Mouse (Mus musculus): ENCODE results near the gene Kmt2a. TPM values are rescaled to one million over a fixed set of nuclear protein-coding genes. Genes with fewer than 3 reads are reported as not detected.
A peak's percentile ranks its signal among the peaks of the same experiment; 100 is the strongest.

The Kmt2a gene
- polyA plus RNA-seq, 1 experiment = 0.29 TPM

GRCm38 (mm10) chr9:44810316-44810715 lies 70.8 kb downstream of the Kmt2a start:
- peaks cover 97% of the 10 kb centered on the region for H3K36me3 ChIP-seq (ENCODE audit: control insufficient read depth)
- H3K4me3 ChIP-seq (replicated peaks) = no peak overlapping the region
- no peaks in the 10 kb centered on the region for H3K4me1 ChIP-seq (ENCODE audit: control insufficient read depth)
- TF ChIP-seq TAL1 (IDR thresholded peaks at IDR 0.05; ENCODE audit: low read length) = no peak
- TF ChIP-seq GATA1 (IDR thresholded peaks at IDR 0.05; ENCODE audit: low read length) = no peak
- no peaks in the 10 kb centered on the region for H3K27me3 ChIP-seq (ENCODE audit: control insufficient read depth)
- H3K9me3 ChIP-seq (ENCODE audit: control insufficient read depth, low read length) = no peaks in the 10 kb centered on the region

- H3K4me1 ChIP-seq (ENCODE audit: control insufficient read depth) = no peaks in the 10 kb centered on the region
- H3K36me3 ChIP-seq (ENCODE audit: control insufficient read depth) = peaks cover 79% of the 10 kb centered on the region
These were observed 73.3 kb downstream of the Kmt2a start for GRCm38 (mm10) chr9:44807778-44808177.

GRCm38 (mm10) chr9:44807141-44807540 lies 74.0 kb downstream of the Kmt2a start:
- H3K4me1 ChIP-seq (ENCODE audit: control insufficient read depth) = no peaks in the 10 kb centered on the region
- H3K36me3 ChIP-seq (ENCODE audit: control insufficient read depth) = peaks cover 72% of the 10 kb centered on the region
- TF ChIP-seq GATA1 (IDR thresholded peaks at IDR 0.05; ENCODE audit: low read length) = no peak
- no peak for TF ChIP-seq TAL1 (IDR thresholded peaks at IDR 0.05; ENCODE audit: low read length)
- H3K4me3 ChIP-seq (replicated peaks) = no peak overlapping the region
- H3K27me3 ChIP-seq (ENCODE audit: control insufficient read depth) = no peaks in the 10 kb centered on the region
- no peaks in the 10 kb centered on the region for H3K9me3 ChIP-seq (ENCODE audit: control insufficient read depth, low read length)

More at GRCm38 (mm10) chr9:44807778-44808177, 73.3 kb downstream of the Kmt2a start:
- Histone ChIP-seq H3K4me3 (replicated peaks) (no peak overlapping the region), H3K9me3 (ENCODE audit: control insufficient read depth, low read length) (no peaks in the 10 kb centered on the region), H3K27me3 (ENCODE audit: control insufficient read depth) (no peaks in the 10 kb centered on the region)
- no peak for TF ChIP-seq GATA1 (IDR thresholded peaks at IDR 0.05; ENCODE audit: low read length)
- TF ChIP-seq TAL1 (IDR thresholded peaks at IDR 0.05; ENCODE audit: low read length) = no peak

GRCm38 (mm10) chr9:44805536-44805935 lies 75.6 kb downstream of the Kmt2a start:
- peaks cover 13% of the 10 kb centered on the region for H3K27me3 ChIP-seq (ENCODE audit: control insufficient read depth)
- TF ChIP-seq GATA1 (IDR thresholded peaks at IDR 0.05; ENCODE audit: low read length) (no peak), TAL1 (IDR thresholded peaks at IDR 0.05; ENCODE audit: low read length) (no peak)
- peaks cover 57% of the 10 kb centered on the region for H3K36me3 ChIP-seq (ENCODE audit: control insufficient read depth)
- H3K9me3 ChIP-seq (ENCODE audit: control insufficient read depth, low read length) = no peaks in the 10 kb centered on the region
- no peak overlapping the region for H3K4me3 ChIP-seq (replicated peaks)
- no peaks in the 10 kb centered on the region for H3K4me1 ChIP-seq (ENCODE audit: control insufficient read depth)

- Histone ChIP-seq H3K9me3 (ENCODE audit: control insufficient read depth, low read length) (no peaks in the 10 kb centered on the region), H3K36me3 (ENCODE audit: control insufficient read depth) (peaks cover 49% of the 10 kb centered on the region), H3K27me3 (ENCODE audit: control insufficient read depth) (peaks cover 22% of the 10 kb centered on the region), H3K4me3 (replicated peaks) (no peak overlapping the region), H3K4me1 (ENCODE audit: control insufficient read depth) (peaks cover 2% of the 10 kb centered on the region)
- TF ChIP-seq TAL1 (IDR thresholded peaks at IDR 0.05; ENCODE audit: low read length) (no peak), GATA1 (IDR thresholded peaks at IDR 0.05; ENCODE audit: low read length) (no peak)
These were observed 76.4 kb downstream of the Kmt2a start for GRCm38 (mm10) chr9:44804678-44805077.

DNA sequence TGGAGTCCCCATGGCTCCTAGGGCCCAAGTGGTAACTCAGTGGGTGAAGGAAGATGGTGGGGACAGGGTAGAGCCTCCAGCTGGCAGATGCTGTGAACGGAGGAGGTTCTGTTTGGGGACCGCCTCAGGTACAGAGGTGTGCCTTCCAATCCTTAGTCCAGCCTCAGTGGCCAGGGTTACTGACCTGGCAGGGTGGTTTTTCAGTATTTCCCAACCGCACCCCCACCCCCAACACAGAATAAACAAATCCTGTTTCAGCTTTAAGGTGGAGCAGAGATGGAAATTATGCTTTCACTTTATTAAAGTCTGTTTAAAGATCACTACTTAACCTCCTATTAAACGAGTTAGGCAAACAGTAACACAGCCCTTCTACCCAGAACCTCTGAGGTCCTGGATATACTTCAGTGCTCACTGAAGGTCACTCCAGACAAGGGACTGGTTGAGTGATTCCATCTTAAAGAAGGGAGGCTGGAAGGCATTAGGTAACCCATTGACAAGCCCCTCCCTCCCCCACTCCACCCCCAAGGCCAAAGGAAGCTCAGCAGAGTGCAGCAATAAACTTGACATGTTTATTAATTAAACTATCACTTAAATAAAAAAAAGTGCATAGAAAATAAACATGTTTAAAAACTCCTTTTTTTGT lies 78.2 kb downstream of the Kmt2a start, which contains the start of gene Ttc36:
TSS of gene Ttc36 (minus strand) at position 265 of the 643 bp plus-strand sequence.
- H3K27me3 ChIP-seq (ENCODE audit: control insufficient read depth) = peaks cover 39% of the 10 kb centered on the region
- peaks cover 31% of the 10 kb centered on the region for H3K36me3 ChIP-seq (ENCODE audit: control insufficient read depth)
- TF ChIP-seq GATA1 (IDR thresholded peaks at IDR 0.05; ENCODE audit: low read length) (no peak), TAL1 (IDR thresholded peaks at IDR 0.05; ENCODE audit: low read length) (no peak)
- H3K4me1 ChIP-seq (ENCODE audit: control insufficient read depth) = peaks cover 17% of the 10 kb centered on the region
- no peaks in the 10 kb centered on the region for H3K9me3 ChIP-seq (ENCODE audit: control insufficient read depth, low read length)
- peak within 1 kb of the TSS; percentile 42 for H3K4me3 ChIP-seq (replicated peaks)

DNA sequence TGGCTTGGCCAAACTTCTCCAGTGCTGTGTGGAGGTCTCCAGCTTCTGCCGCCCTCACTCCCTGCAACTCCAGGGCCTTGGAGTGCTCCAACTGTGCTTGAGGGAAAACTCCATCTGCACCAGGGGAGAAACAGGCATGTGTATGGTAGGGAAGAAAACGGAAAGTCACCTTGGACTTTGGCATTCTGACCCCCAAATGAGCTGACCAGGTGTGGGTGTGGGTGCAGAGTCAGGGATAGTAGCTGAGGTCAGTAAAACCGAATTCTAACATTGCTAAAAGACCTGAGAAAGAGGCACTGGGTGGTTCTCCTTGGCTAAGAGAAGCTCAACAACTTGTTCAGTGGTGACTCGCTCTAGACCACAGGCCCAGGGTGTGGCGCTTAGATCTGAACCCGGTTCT lies 79.4 kb downstream of the Kmt2a start:
- TF ChIP-seq TAL1 (IDR thresholded peaks at IDR 0.05; ENCODE audit: low read length) (no peak), GATA1 (IDR thresholded peaks at IDR 0.05; ENCODE audit: low read length) (no peak)
- peaks cover 44% of the 10 kb centered on the region for H3K27me3 ChIP-seq (ENCODE audit: control insufficient read depth)

GRCm38 (mm10) chr9:44799958-44800324 lies 81.2 kb downstream of the Kmt2a start:
- peaks cover 48% of the 10 kb centered on the region for H3K27me3 ChIP-seq (ENCODE audit: control insufficient read depth)
- peak overlapping the region; percentile 62 for H3K4me3 ChIP-seq (replicated peaks)
- H3K36me3 ChIP-seq (ENCODE audit: control insufficient read depth) = peaks cover 3% of the 10 kb centered on the region
- H3K4me1 ChIP-seq (ENCODE audit: control insufficient read depth) = peaks cover 17% of the 10 kb centered on the region
- H3K9me3 ChIP-seq (ENCODE audit: control insufficient read depth, low read length) = no peaks in the 10 kb centered on the region
- TF ChIP-seq GATA1 (IDR thresholded peaks at IDR 0.05; ENCODE audit: low read length) (no peak), TAL1 (IDR thresholded peaks at IDR 0.05; ENCODE audit: low read length) (no peak)

More for the DNA sequence above, 79.4 kb downstream of the Kmt2a start:
- Histone ChIP-seq H3K4me3 (replicated peaks) (peak overlapping the region; percentile 42), H3K4me1 (ENCODE audit: control insufficient read depth) (peaks cover 17% of the 10 kb centered on the region), H3K36me3 (ENCODE audit: control insufficient read depth) (peaks cover 19% of the 10 kb centered on the region), H3K9me3 (ENCODE audit: control insufficient read depth, low read length) (no peaks in the 10 kb centered on the region)

- TF ChIP-seq GATA1 (IDR thresholded peaks at IDR 0.05; ENCODE audit: low read length) (no peak), TAL1 (IDR thresholded peaks at IDR 0.05; ENCODE audit: low read length) (no peak)
- Histone ChIP-seq H3K9me3 (ENCODE audit: control insufficient read depth, low read length) (no peaks in the 10 kb centered on the region), H3K4me1 (ENCODE audit: control insufficient read depth) (peaks cover 17% of the 10 kb centered on the region), H3K4me3 (replicated peaks) (peak within 1 kb of the TSS; percentile 62), H3K36me3 (ENCODE audit: control insufficient read depth) (no peaks in the 10 kb centered on the region; the same call in 1 of the 2 replicates), H3K27me3 (ENCODE audit: control insufficient read depth) (peaks cover 48% of the 10 kb centered on the region)
These were observed 81.8 kb downstream of the Kmt2a start, which contains the start of gene Tmem25 for GRCm38 (mm10) chr9:44799102-44799957. TSS of gene Tmem25 (minus strand) at chr9:44799307.
